Mouse (Mus musculus): ENCODE measurements around the gene Fam181a.
A peak's percentile ranks its signal among the peaks of the same experiment; 100 is the strongest.

- no peak for TF ChIP-seq POLR2A (IDR thresholded peaks at IDR 0.05; ENCODE audit: borderline replicate concordance, extremely low read depth, low read depth, low read length)
- TF ChIP-seq CTCF (IDR thresholded peaks at IDR 0.05; ENCODE audit: insufficient read depth, low read length) = peak; percentile 41
Observed at GRCm38 (mm10) chr12:103306720-103307119, 4.1 kb upstream of the Fam181a start.

All from lung, adult 2 months (tissue).